Mouse (Mus musculus): Measurements from ENCODE around the gene Spink4.

GRCm38 (mm10) chr4:40943651-40944050 lies 23.8 kb downstream of the Spink4 start:
- no peak for TF ChIP-seq CTCF (IDR thresholded peaks at IDR 0.05; ENCODE audit: low read depth, low read length)
- TF ChIP-seq EP300 (IDR thresholded peaks at IDR 0.05; ENCODE audit: insufficient read depth, low read depth, low read length): no peak
